Mouse (Mus musculus): Measurements from ENCODE around the gene Tbc1d10a. TPM values are rescaled to one million over a fixed set of nuclear protein-coding genes. Genes with fewer than 3 reads are reported as not detected.

Gene Tbc1d10a
- polyA plus RNA-seq, 1 experiment: 18.8 TPM

GRCm38 (mm10) chr11:4236546-4237067 lies 50.0 kb downstream of the Tbc1d10a start:
- no peak overlapping the region for H3ac ChIP-seq (ENCODE audit: control insufficient read depth, insufficient read length)
- no peaks in the 10 kb centered on the region for H3K79me2 ChIP-seq (ENCODE audit: control insufficient read depth, insufficient read depth)
- H3K36me3 ChIP-seq (ENCODE audit: control insufficient read depth, insufficient read depth): no peaks in the 10 kb centered on the region
- no peak overlapping the region for H3K4me3 ChIP-seq
- H3K4me2 ChIP-seq (ENCODE audit: low read depth): no peak overlapping the region
- TF ChIP-seq MYOD1 (IDR thresholded peaks at IDR 0.05; ENCODE audit: control insufficient read depth in 1 of 3, insufficient read length in 2 of 3, low read depth in 2 of 3): no peak
- no peak for TF ChIP-seq POLR2AphosphoS2 (IDR thresholded peaks at IDR 0.05; ENCODE audit: insufficient read length, low read depth)
- no peak for TF ChIP-seq E2F4 (IDR thresholded peaks at IDR 0.05; ENCODE audit: insufficient read depth)
- no peak for TF ChIP-seq REST (IDR thresholded peaks at IDR 0.05; ENCODE audit: insufficient read depth, insufficient read length)
- no peak for TF ChIP-seq MAX (IDR thresholded peaks at IDR 0.05; ENCODE audit: low read depth)
- no peak for TF ChIP-seq CEBPB (IDR thresholded peaks at IDR 0.05; ENCODE audit: insufficient read depth, poor library complexity, severe bottlenecking)
- TF ChIP-seq SRF (IDR thresholded peaks at IDR 0.05; ENCODE audit: control insufficient read depth, insufficient read length, low read depth): no peak
- TF ChIP-seq USF1 (IDR thresholded peaks at IDR 0.05; ENCODE audit: low read depth): no peak
- TF ChIP-seq TCF3 (IDR thresholded peaks at IDR 0.05; ENCODE audit: insufficient read length, low read depth): no peak
- peaks cover 6% of the 10 kb centered on the region for H3K27me3 ChIP-seq (ENCODE audit: control insufficient read depth, insufficient read depth, insufficient read length)

GRCm38 (mm10) chr11:4237389-4237912 lies 50.9 kb downstream of the Tbc1d10a start:
- no peak overlapping the region for H3ac ChIP-seq (ENCODE audit: control insufficient read depth, insufficient read length)
- H3K4me3 ChIP-seq: no peak overlapping the region
- no peak overlapping the region for H3K4me2 ChIP-seq (ENCODE audit: low read depth)
- no peaks in the 10 kb centered on the region for H3K79me2 ChIP-seq (ENCODE audit: control insufficient read depth, insufficient read depth)
- TF ChIP-seq E2F4 (IDR thresholded peaks at IDR 0.05; ENCODE audit: insufficient read depth): no peak
- TF ChIP-seq POLR2AphosphoS2 (IDR thresholded peaks at IDR 0.05; ENCODE audit: insufficient read length, low read depth): no peak
- TF ChIP-seq TCF12 (IDR thresholded peaks at IDR 0.05; ENCODE audit: insufficient read depth, poor library complexity, severe bottlenecking): no peak
- TF ChIP-seq MYOG (IDR thresholded peaks at IDR 0.05; ENCODE audit: control insufficient read depth in 1 of 3, insufficient read depth in 1 of 3, insufficient read length in 2 of 3, low read depth in 2 of 3): no peak
- TF ChIP-seq SRF (IDR thresholded peaks at IDR 0.05; ENCODE audit: control insufficient read depth, insufficient read length, low read depth): no peak
- no peak for TF ChIP-seq REST (IDR thresholded peaks at IDR 0.05; ENCODE audit: insufficient read depth, insufficient read length)
- no peak for TF ChIP-seq MAX (IDR thresholded peaks at IDR 0.05; ENCODE audit: low read depth)
- no peak for TF ChIP-seq POLR2A (IDR thresholded peaks at IDR 0.05; ENCODE audit: insufficient read length, low read depth)
- no peak for TF ChIP-seq USF1 (IDR thresholded peaks at IDR 0.05; ENCODE audit: low read depth)
- TF ChIP-seq MYOD1 (IDR thresholded peaks at IDR 0.05; ENCODE audit: control insufficient read depth in 1 of 3, insufficient read length in 2 of 3, low read depth in 2 of 3): no peak
- TF ChIP-seq CEBPB (IDR thresholded peaks at IDR 0.05; ENCODE audit: insufficient read depth, poor library complexity, severe bottlenecking): no peak
- no peak for TF ChIP-seq TCF3 (IDR thresholded peaks at IDR 0.05; ENCODE audit: insufficient read length, low read depth)
- H3K36me3 ChIP-seq (ENCODE audit: control insufficient read depth, insufficient read depth): no peaks in the 10 kb centered on the region
- peaks cover 6% of the 10 kb centered on the region for H3K27me3 ChIP-seq (ENCODE audit: control insufficient read depth, insufficient read depth, insufficient read length)

GRCm38 (mm10) chr11:4238167-4238566 lies 51.6 kb downstream of the Tbc1d10a start:
- no peak for TF ChIP-seq POLR2AphosphoS2 (IDR thresholded peaks at IDR 0.05; ENCODE audit: insufficient read length, low read depth)
- no peak for TF ChIP-seq MYOD1 (IDR thresholded peaks at IDR 0.05; ENCODE audit: control insufficient read depth in 1 of 3, insufficient read length in 2 of 3, low read depth in 2 of 3)
- no peak for TF ChIP-seq USF1 (IDR thresholded peaks at IDR 0.05; ENCODE audit: low read depth)
- no peak for TF ChIP-seq TCF3 (IDR thresholded peaks at IDR 0.05; ENCODE audit: insufficient read length, low read depth)
- no peak for TF ChIP-seq TCF12 (IDR thresholded peaks at IDR 0.05; ENCODE audit: insufficient read depth, poor library complexity, severe bottlenecking)
- TF ChIP-seq E2F4 (IDR thresholded peaks at IDR 0.05; ENCODE audit: insufficient read depth): no peak
- no peak for TF ChIP-seq POLR2A (IDR thresholded peaks at IDR 0.05; ENCODE audit: insufficient read length, low read depth)
- no peak for TF ChIP-seq MAX (IDR thresholded peaks at IDR 0.05; ENCODE audit: low read depth)
- TF ChIP-seq REST (IDR thresholded peaks at IDR 0.05; ENCODE audit: insufficient read depth, insufficient read length): no peak
- no peak for TF ChIP-seq SRF (IDR thresholded peaks at IDR 0.05; ENCODE audit: control insufficient read depth, insufficient read length, low read depth)
- no peak for TF ChIP-seq MYOG (IDR thresholded peaks at IDR 0.05; ENCODE audit: control insufficient read depth in 1 of 3, insufficient read depth in 1 of 3, insufficient read length in 2 of 3, low read depth in 2 of 3)
- no peak for TF ChIP-seq CEBPB (IDR thresholded peaks at IDR 0.05; ENCODE audit: insufficient read depth, poor library complexity, severe bottlenecking)
- Histone ChIP-seq H3K79me2 (ENCODE audit: control insufficient read depth, insufficient read depth) (no peaks in the 10 kb centered on the region), H3K4me3 (no peak overlapping the region), H3K4me2 (ENCODE audit: low read depth) (no peak overlapping the region), H3K27me3 (ENCODE audit: control insufficient read depth, insufficient read depth, insufficient read length) (peaks cover 6% of the 10 kb centered on the region), H3K36me3 (ENCODE audit: control insufficient read depth, insufficient read depth) (no peaks in the 10 kb centered on the region), H3ac (ENCODE audit: control insufficient read depth, insufficient read length) (no peak overlapping the region)

- Histone ChIP-seq H3K4me2 (ENCODE audit: low read depth) (no peak overlapping the region), H3K27me3 (ENCODE audit: control insufficient read depth, insufficient read depth, insufficient read length) (peaks cover 6% of the 10 kb centered on the region), H3K36me3 (ENCODE audit: control insufficient read depth, insufficient read depth) (no peaks in the 10 kb centered on the region), H3K79me2 (ENCODE audit: control insufficient read depth, insufficient read depth) (no peaks in the 10 kb centered on the region), H3ac (ENCODE audit: control insufficient read depth, insufficient read length) (no peak overlapping the region), H3K4me3 (no peak overlapping the region)
- TF ChIP-seq POLR2A (IDR thresholded peaks at IDR 0.05; ENCODE audit: insufficient read length, low read depth) (no peak), TCF3 (IDR thresholded peaks at IDR 0.05; ENCODE audit: insufficient read length, low read depth) (no peak), MYOG (IDR thresholded peaks at IDR 0.05; ENCODE audit: control insufficient read depth in 1 of 3, insufficient read depth in 1 of 3, insufficient read length in 2 of 3, low read depth in 2 of 3) (no peak), SRF (IDR thresholded peaks at IDR 0.05; ENCODE audit: control insufficient read depth, insufficient read length, low read depth) (no peak)
These were observed 53.1 kb downstream of the Tbc1d10a start for GRCm38 (mm10) chr11:4239691-4240090.

GRCm38 (mm10) chr11:4240151-4240550 lies 53.6 kb downstream of the Tbc1d10a start:
- H3K27me3 ChIP-seq (ENCODE audit: control insufficient read depth, insufficient read depth, insufficient read length): peaks cover 6% of the 10 kb centered on the region
- TF ChIP-seq MYOG (IDR thresholded peaks at IDR 0.05; ENCODE audit: control insufficient read depth in 1 of 3, insufficient read depth in 1 of 3, insufficient read length in 2 of 3, low read depth in 2 of 3) (no peak), SRF (IDR thresholded peaks at IDR 0.05; ENCODE audit: control insufficient read depth, insufficient read length, low read depth) (no peak), E2F4 (IDR thresholded peaks at IDR 0.05; ENCODE audit: insufficient read depth) (no peak), REST (IDR thresholded peaks at IDR 0.05; ENCODE audit: insufficient read depth, insufficient read length) (no peak), TCF12 (IDR thresholded peaks at IDR 0.05; ENCODE audit: insufficient read depth, poor library complexity, severe bottlenecking) (no peak), TCF3 (IDR thresholded peaks at IDR 0.05; ENCODE audit: insufficient read length, low read depth) (no peak), MYOD1 (IDR thresholded peaks at IDR 0.05; ENCODE audit: control insufficient read depth in 1 of 3, insufficient read length in 2 of 3, low read depth in 2 of 3) (no peak), USF1 (IDR thresholded peaks at IDR 0.05; ENCODE audit: low read depth) (no peak), MAX (IDR thresholded peaks at IDR 0.05; ENCODE audit: low read depth) (no peak), CEBPB (IDR thresholded peaks at IDR 0.05; ENCODE audit: insufficient read depth, poor library complexity, severe bottlenecking) (no peak), POLR2AphosphoS2 (IDR thresholded peaks at IDR 0.05; ENCODE audit: insufficient read length, low read depth) (no peak), POLR2A (IDR thresholded peaks at IDR 0.05; ENCODE audit: insufficient read length, low read depth) (no peak)
- H3K79me2 ChIP-seq (ENCODE audit: control insufficient read depth, insufficient read depth): no peaks in the 10 kb centered on the region
- H3K36me3 ChIP-seq (ENCODE audit: control insufficient read depth, insufficient read depth): no peaks in the 10 kb centered on the region
- no peak overlapping the region for H3K4me2 ChIP-seq (ENCODE audit: low read depth)
- no peak overlapping the region for H3ac ChIP-seq (ENCODE audit: control insufficient read depth, insufficient read length)
- no peak overlapping the region for H3K4me3 ChIP-seq

All from myocyte (in vitro differentiated cells).